Mouse (Mus musculus): ENCODE measurements around the gene Rad23b.

DNA sequence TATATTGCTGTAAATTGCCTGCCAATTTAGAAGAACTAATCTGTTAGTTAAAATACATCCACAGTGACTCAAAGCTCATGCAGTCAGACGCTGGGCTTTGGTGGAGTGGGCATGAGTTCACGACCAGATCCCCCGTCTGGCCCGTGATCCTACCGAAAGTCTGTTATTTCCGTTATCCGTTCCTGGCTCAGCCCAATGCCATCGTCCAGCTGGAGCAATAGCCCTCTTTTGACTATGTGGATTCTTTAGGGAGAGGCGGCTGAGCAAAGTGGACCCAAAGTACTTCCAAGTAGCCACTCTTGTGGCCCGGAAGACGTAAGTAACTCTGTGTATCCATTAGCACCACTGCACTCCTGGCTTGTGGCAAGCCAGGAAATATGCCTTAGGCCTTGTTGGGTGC, 49.1 kb downstream of the Rad23b start:
- no peak for TF ChIP-seq CTCF (IDR thresholded peaks at IDR 0.05; ENCODE audit: insufficient read depth, low read length)
- no peak for TF ChIP-seq POLR2A (IDR thresholded peaks at IDR 0.05; ENCODE audit: borderline replicate concordance, extremely low read depth, low read depth, low read length)

Data from lung, adult 2 months (tissue).